Mouse (Mus musculus) layer of hippocampus, postnatal 10 days (tissue): ENCODE results near the gene Parp11. TPM values are rescaled to one million over a fixed set of nuclear protein-coding genes. Genes with fewer than 3 reads are reported as not detected.
A peak's percentile ranks its signal among the peaks of the same experiment; 100 is the strongest.

Experiments used
- DNase-seq, 2 experiments: peaks; one replicate each; pipeline ENCODE4 v3.0.0; 2021; ENCODE audit warnings: low spot score in 2 of 2
- long read RNA-seq: library from polyadenylated mRNA; stranded (forward); transcript quantifications from one replicate; pipeline ENCODE4 v2.0.0, GENCODE M21; 2023
- total RNA-seq, 2 experiments: library from RNA; stranded (reverse); gene quantifications; 2 replicates each; pipeline ENCODE4 v1.2.3; 2021

Parp11 gene
- total RNA-seq: 10 to 100 TPM; 44.7 to 46.0 TPM
- long read RNA-seq, partial matches to known transcripts: 0 of 12 reads
- long read RNA-seq, other reads (novel, unspliced or antisense): 8 of 12 reads

- peak; percentile 85 to 89 for DNase-seq
Measured at GRCm38 (mm10) chr6:127446436-127446890, at the start of gene Parp11. Gene Parp11, plus strand, starts transcription at chr6:127446840.

- DNase-seq: no peak
Measured at GRCm38 (mm10) chr6:127398073-127398472, 48.6 kb upstream of the Parp11 start.

DNA sequence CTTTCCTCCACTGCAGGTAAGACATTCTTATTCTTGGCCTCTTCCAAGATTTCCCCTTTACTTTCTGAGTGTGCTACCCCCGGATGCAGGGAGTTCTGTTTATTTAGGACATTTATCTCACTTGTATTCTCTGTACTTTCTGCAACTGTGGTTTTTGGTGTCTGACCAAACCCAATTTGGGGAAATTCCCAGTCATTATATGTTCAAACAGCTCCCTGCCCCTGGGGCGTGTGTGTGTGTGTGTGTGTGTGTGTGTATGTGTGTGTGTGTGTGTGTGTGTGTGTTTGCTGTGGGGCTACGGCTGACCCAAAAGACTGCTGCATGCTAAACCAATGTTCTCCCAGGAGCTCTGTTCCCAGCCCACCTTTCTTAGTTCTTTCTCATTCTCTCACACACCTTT, 45.2 kb upstream of the Parp11 start:
- no peak for DNase-seq

GRCm38 (mm10) chr6:127404070-127404810, 42.4 kb upstream of the Parp11 start:
- peak; percentile 65 to 70 for DNase-seq

DNA sequence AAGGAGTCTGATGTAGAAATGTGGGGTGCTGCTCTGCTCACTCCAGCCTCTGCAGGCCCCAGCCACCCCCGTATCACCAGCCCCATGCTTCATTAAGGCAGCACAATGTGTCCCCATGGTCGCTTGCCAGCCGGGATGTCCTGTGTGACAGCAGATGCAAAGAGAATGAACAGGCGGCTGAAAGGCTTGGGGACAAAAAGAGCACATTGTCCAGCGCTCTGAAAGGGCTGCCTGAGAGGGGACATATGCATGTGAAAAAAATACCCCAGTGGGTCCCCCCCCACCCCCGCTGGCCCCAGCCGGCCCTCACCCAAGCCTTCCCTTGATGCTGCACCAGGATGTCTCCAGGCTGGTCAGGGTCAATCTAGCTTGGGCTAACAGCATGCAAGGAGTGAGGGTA, 41.0 kb upstream of the Parp11 start:
- DNase-seq: peak; percentile 56 to 60

DNA sequence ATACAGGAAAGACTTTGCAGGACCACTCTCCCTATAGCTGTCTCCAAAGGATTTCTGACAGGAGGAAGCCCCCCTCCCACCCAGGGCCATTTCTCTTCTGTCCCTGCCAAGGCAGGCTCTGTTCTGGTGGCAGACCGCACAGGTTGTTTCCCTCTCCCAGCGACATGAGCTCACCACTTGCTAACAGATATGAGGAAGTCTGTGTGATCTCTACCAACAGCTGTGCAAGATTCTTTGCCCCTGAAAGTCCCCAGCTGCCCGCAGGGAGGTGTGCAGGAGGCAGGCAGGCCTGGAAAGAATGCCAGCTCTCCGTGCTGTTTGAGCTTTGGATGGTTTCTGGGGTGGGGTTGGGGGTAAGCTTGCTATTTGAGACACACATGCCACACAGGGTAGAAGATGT, 38.9 kb upstream of the Parp11 start:
- DNase-seq: peak in 1 of 2 experiments; percentile 22

- no peak for DNase-seq
Measured at GRCm38 (mm10) chr6:127417525-127418184, 29.0 kb upstream of the Parp11 start.

- DNase-seq: no peak
Measured at GRCm38 (mm10) chr6:127418322-127418721, 28.3 kb upstream of the Parp11 start.

- DNase-seq: no peak
Measured at GRCm38 (mm10) chr6:127420115-127420514, 26.5 kb upstream of the Parp11 start.

DNA sequence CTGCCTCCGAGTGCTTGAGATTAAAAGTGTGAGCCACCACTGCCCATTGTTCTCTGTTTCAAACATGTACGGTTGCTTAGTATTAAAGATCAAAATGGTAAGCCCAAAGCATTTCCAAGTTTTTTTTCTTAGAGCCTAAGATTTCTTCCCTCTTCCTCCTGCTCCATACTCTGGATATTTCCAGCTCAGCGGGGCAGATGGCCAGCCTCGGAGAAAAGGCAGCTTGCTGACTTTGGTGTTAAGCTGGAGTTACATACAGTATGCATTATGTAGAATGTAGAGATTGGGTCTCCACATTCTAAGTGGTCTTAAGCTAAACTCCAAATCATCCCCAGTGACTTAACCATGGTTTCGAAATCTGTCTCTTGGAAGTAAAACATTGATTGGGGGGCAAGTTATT, 21.5 kb upstream of the Parp11 start:
- no peak for DNase-seq

GRCm38 (mm10) chr6:127430716-127431115, 15.9 kb upstream of the Parp11 start:
- DNase-seq: no peak

GRCm38 (mm10) chr6:127431196-127431766, 15.4 kb upstream of the Parp11 start:
- DNase-seq: no peak

DNA sequence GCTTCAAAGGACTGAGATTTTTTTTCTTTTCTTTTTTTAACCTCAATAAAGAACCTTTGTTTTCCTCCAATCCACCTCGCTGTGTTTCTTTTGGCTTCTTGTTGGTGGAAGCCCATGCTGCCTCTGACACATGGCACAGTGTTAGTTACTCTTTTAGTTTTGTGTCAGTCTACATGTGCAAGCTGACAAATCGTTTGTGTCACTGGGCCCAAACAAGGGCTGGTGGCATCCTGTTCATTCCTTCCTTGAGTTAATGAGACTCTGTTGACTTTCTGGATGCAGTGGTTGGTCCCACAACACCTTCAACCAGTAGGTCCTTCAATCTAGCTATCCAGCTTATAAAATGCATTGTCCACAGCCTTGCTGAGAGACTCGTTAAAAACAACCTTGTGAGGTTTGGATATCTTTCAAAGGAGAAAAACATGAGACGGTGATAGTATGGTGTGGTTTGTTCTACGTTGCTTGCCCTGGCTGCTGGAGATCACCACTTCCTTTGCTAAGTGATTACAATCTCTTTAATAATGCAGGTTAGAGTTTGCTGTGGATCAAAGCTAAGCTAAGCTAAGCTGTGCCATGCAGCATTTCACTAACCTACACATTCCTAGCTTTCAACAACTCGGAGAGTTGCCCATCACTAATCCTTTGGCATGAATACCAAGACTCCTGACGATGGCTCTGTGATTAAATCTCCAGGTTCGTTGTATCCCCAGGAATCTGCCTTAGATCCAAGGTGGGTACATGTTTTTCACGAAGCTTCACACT, 12.6 kb upstream of the Parp11 start:
- no peak for DNase-seq

DNA sequence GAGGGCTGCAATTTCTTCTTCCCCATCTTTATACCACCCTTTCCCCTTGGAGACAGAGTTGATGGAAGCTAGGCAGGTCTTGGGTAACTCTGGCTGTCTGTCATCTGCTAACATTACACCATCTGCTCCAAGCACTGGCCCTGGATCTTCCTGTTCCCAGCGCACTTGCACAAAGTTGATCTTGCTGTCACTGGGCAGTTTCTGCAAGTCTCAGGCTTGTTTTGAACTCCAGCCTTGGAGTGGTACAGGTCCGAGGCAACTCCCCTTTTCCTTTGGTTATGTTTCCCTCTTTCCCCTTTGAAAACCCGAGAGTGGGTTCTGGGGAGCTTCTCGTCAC, 12.0 kb upstream of the Parp11 start:
- DNase-seq: no peak

GRCm38 (mm10) chr6:127439063-127439462, 7.6 kb upstream of the Parp11 start:
- DNase-seq: no peak

GRCm38 (mm10) chr6:127439540-127440195, 7.0 kb upstream of the Parp11 start:
- DNase-seq: peak in 1 of 2 experiments; percentile 29

DNA sequence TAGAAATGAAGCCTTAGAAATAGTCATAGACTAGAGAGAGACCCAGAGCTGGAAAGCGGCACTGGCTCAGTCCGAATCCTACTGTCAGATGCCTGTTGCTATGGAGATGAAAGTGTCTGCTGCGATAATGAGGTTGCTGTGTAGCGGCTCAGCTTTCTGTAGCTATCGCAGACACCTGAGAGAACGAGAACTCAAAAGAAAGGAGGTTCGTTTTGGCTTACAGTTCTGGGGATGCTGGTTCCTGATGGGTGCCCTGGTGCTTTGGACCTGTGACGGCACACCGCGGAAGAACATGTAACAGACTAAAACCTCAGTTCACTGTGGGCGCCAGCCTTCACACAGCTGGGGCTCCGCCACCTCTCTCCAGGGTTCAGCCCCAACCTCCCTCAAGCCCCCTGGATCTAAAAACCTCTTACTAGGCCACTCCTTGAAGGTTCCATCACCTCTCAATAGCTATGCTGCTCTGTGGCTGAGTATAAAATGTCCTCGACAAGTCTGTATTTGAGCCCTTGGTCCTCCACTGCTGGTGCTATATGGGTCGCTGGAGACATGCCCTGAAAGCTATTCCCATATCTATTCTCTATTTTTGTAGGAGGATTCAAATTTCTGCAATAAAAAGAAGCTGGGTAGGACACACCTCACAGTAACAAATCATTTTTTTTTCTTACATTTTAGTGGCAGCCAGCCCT, 6.1 kb upstream of the Parp11 start:
- DNase-seq: peak; percentile 46 to 51

- DNase-seq: no peak
Measured at GRCm38 (mm10) chr6:127442584-127442983, 4.1 kb upstream of the Parp11 start.

- DNase-seq: no peak
Measured at GRCm38 (mm10) chr6:127443910-127444309, 2.7 kb upstream of the Parp11 start.

DNA sequence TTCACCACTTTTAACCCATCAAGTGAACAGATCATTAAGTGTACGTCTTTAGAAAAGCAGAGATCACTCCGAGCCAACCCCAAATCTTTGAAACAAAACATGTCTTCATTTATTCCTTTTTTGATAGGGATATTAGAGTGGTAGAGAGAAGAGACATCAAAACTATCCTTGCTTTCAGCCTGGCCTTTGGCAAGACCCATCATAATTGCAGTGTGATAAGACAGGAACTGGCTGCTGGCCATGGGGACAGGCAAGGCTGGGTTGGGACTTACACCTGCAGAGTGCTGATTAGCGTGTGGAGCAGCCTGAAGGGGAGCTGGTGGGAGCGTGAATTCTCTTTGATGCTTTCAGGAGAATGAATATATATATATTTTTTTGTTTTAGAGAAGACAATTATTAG, 2.2 kb upstream of the Parp11 start:
- no peak for DNase-seq
